Mouse (Mus musculus) bone marrow, adult 2 months (tissue): ENCODE data around the gene Cdh26.

Experiments
- CTCF ChIP-seq: fragments of 200-500 bp; IDR thresholded peaks from 2 replicates; pipeline ENCODE4 v1.5.1; 2011; ENCODE audit warnings: low read length, control low read depth; ENCODE audit not compliant: control insufficient read depth, insufficient read depth
- POLR2A ChIP-seq: fragments of 200-500 bp; IDR thresholded peaks from 2 replicates; pipeline ENCODE4 v1.6.1; 2011; ENCODE audit warnings: low read depth, mild to moderate bottlenecking, control low read depth, low read length, borderline replicate concordance; ENCODE audit not compliant: control insufficient read depth

DNA sequence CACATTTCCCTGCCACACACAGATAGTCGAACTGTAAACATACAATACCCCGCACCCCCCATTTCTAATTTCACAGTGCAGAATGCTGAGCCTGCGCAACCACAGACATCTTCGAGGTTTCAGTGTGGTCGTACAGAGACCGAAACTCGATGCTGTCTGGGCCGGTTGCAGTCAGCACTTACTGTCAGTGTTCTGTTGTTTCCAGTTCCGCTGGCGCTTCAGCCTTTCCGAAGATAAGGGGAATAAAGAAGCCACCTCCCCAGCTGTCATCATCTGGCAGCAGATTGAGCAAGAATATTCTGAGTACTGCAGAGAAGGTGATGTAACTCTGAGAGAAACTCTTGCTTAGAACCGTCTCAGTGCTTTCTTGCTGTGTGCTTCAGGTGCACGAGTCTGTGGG lies 13.9 kb upstream of the Cdh26 start:
- TF ChIP-seq CTCF (no peak), POLR2A (no peak)
